Mouse (Mus musculus): ENCODE results near the gene Crk.

GRCm38 (mm10) chr11:75652942-75653684 lies 25.9 kb upstream of the Crk start:
- TF ChIP-seq CTCF (IDR thresholded peaks at IDR 0.05; ENCODE audit: borderline replicate concordance, extremely low read depth, insufficient read depth, insufficient read length) (no peak), POLR2A (IDR thresholded peaks at IDR 0.05; ENCODE audit: borderline replicate concordance, extremely low read depth, insufficient read depth, insufficient read length, poor library complexity, severe bottlenecking) (no peak)

Data from brain, embryonic 14.5 days (tissue).